Mouse (Mus musculus) liver, embryonic 14.5 days (tissue): ENCODE data around the gene Hist1h2aa.

Experiments
- CTCF ChIP-seq: IDR thresholded peaks from 2 replicates; pipeline ENCODE4 v1.5.1; 2016; ENCODE audit warnings: antibody characterized with exemption, low read depth, control low read depth
- EP300 ChIP-seq: IDR thresholded peaks from 2 replicates; pipeline ENCODE4 v1.6.1; 2016; ENCODE audit warnings: antibody characterized with exemption, low read depth

DNA sequence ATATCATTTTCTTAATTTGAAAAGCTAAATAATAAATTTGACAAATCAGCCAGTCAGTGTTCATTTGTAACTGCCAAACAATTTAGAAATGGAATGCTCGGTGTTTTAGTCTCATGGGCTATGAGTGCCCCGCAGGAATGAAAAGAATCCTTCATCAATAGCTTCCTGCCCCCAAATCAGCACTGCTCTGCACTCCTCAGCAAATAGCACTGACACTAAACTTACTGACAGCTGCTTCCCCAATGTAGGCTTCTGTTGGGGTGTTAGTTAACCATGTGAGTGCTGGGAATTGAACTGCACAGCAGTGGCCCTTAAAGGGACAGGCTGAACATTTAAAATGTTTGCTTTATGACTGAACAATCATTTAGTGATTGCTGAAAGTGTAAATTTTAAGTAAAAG lies 25.5 kb downstream of the Hist1h2aa start:
- TF ChIP-seq CTCF = no peak
- no peak for TF ChIP-seq EP300
